Mouse (Mus musculus) cerebellum, adult 2 months (tissue): Measurements from ENCODE around the gene Ccdc93.

Source experiments
- CTCF ChIP-seq: fragments of 200-500 bp; IDR thresholded peaks from 2 replicates; pipeline ENCODE4 v1.5.1; 2011; ENCODE audit warnings: low read depth, mild to moderate bottlenecking, control low read depth, low read length, moderate library complexity, borderline replicate concordance; ENCODE audit not compliant: insufficient read depth
- POLR2A ChIP-seq: fragments of 200-500 bp; IDR thresholded peaks from 2 replicates; pipeline ENCODE4 v1.6.1; 2011; ENCODE audit warnings: low read length, control low read depth, borderline replicate concordance; ENCODE audit not compliant: insufficient read depth

GRCm38 (mm10) chr1:121511966-121512365, 81.1 kb downstream of the Ccdc93 start:
- TF ChIP-seq CTCF (no peak), POLR2A (no peak)
